Mouse (Mus musculus) gastrocnemius, adult 8-10 months (tissue): ENCODE results near the gene Gm4559. TPM values are rescaled to one million over a fixed set of nuclear protein-coding genes. Genes with fewer than 3 reads are reported as not detected.
"Not testable (repeated sequence)": the region's sequence is repeated elsewhere in the genome, so short reads cannot be mapped to it uniquely, and the experiment has no call there.

Experiments
- DNase-seq, 2 experiments: peaks; one replicate each; pipeline ENCODE4 v3.0.0; 2022; ENCODE audit warnings: low spot score in 2 of 2
- total RNA-seq, 4 experiments: library from RNA; stranded (reverse); gene quantifications; 2 replicates each; pipeline ENCODE4 v1.2.4; 2022

Gm4559 gene
- not detected for total RNA-seq

DNA sequence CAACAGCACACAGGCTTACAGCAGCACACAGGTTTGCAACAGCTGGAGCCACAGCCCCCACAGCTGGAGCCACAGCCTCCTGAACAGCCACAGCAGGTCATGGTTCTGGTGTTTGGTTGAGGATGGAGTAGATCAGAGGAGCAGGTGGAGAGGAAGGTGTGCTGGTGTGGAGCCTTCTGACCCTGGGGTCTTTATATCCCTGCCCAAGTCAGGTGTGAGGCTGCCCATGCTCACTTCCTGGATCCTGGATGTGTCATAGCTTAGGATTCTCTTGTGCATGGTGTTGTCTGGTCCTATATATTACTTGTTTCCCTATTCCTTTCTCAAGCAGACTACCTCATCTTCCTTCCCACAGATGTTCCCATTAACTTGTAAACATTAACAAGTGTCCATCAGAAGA is at the start of gene Gm4559:
Gm4559 (minus strand) TSS at position 101 of the 400 bp plus-strand sequence.
- not testable (repeated sequence) for DNase-seq

GRCm38 (mm10) chr7:142323396-142324117 is 49.4 kb upstream of the Gm4559 start:
- no peak for DNase-seq

DNA sequence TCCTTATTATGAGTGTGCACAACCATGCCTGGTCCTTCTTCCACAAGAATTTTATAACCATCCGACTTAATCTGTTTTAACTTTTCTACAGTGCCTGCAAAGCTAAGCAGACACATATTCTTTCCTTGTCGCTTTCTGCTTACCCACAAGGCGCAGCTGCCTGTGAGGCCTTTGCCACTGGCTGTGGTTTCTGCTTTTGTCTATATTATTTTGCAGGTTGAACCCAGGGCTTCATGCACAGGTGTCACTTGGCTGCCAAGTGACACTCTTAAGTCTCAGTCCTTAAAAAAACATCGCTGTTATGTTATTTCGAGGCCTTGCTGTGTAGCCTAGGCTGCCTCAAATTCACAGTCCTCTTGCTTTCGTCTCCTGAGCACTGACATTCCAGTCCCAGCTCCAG is 48.5 kb upstream of the Gm4559 start:
- no peak for DNase-seq

DNA sequence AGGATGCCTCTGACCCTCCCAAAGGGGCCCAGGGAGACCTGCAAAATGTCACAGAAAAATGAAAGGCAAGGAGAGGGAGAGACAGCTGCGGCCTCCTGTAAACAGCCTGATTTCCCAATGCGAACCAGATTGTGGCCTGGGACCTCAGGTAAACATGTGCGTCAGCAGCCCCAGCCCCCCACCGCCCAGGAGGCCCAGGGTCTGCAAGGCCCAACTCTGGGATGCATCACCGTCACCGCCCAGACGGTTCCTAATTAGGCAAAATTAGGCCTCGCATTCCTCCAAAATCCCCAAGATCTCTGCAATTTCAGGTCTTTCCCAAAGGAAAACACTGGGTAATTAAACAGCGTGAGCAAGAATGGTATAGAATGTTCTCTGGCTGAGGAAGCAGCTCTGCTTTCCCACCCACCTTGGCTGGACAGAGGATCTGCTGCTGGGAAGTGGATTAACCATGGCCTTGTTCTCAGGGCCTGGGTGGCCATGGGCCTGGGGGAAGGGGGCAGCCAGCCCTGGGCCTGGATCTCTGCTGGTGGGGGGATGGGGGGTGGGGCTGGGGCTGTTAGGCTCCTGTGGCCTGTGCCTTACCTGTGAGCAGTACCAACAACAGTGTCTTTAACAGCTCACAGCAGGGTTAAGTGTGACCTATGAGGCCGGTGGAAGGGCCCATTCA is 47.6 kb upstream of the Gm4559 start:
- not testable (repeated sequence) for DNase-seq

GRCm38 (mm10) chr7:142320906-142321305 is 46.7 kb upstream of the Gm4559 start:
- no peak for DNase-seq

- DNase-seq = no peak
Measured at GRCm38 (mm10) chr7:142319124-142319523, 45.0 kb upstream of the Gm4559 start.

DNA sequence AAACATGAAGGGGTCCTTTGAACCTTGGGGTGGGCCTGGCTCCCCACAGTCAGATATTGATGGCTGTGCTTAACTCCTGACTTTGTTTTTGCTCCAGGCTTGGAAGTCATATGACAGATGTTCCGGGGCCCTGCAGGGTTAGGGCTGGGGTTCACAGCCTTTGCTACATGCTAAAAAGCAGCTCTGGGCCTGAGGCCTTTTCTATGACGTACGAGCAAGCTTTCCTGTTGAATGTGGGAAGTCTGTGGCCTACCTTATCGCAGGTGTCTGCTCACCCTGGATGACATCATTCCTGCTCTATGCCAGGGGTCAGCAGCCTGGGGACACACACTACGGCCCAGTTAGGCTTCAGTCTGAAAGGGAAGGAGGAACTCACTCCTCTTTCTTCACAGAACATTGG is 43.1 kb upstream of the Gm4559 start:
- no peak for DNase-seq

GRCm38 (mm10) chr7:142316558-142316957 is 42.4 kb upstream of the Gm4559 start:
- no peak for DNase-seq

- no peak for DNase-seq
Measured at GRCm38 (mm10) chr7:142314600-142315285, 40.6 kb upstream of the Gm4559 start.

DNA sequence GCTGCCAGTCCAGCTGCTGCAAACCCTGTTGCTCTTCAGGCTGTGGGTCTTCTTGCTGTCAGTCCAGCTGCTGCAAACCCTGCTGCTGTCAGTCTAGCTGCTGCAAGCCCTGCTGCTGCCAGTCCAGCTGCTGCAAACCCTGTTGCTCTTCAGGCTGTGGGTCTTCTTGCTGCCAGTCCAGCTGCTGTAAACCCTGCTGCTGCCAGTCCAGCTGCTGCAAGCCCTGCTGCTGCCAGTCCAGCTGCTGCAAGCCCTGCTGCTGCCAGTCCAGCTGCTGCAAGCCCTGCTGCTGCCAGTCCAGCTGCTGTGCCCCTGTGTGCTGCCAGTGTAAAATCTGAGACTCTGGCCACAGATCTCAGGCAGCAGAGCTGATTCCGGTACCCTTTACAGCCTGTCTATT is 29.8 kb upstream of the Gm4559 start:
- not testable (repeated sequence) for DNase-seq

DNA sequence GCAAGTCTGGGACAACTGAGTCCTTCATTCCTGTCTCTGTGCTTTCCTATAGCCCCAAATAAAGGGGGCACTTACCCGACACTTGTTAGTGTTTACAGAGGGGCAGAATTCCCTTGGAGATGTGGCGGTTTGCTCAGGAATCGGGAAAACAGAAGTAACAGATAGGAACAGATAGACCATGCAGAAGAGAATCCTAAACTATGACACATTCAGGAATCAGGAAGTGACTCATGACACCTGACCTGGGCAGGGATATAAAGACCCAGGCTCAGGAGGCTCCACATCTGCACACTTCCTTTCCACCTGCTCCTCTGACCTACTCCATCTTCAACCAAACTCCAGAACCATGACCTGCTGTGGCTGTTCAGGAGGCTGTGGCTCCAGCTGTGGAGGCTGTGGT is 29.1 kb upstream of the Gm4559 start, which contains the start of gene Krtap5-4:
Krtap5-4 (plus strand) TSS at position 301 of the 400 bp plus-strand sequence.
- no peak for DNase-seq

DNA sequence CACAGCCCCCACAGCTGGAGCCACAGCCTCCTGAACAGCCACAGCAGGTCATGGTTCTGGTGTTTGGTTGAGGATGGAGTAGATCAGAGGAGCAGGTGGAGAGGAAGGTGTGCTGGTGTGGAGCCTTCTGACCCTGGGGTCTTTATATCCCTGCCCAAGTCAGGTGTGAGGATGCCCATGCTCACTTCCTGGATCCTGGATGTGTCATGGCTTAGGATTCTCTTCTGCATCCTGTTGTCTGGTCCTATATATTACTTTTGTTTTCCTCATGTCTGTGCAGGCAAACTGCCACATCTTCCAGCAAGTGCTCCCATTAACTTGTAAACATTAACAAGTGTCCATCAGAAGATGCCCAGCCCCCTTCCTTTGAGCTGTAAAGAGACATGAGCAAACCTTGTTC is 22.9 kb upstream of the Gm4559 start, which contains the start of gene Krtap5-1:
Krtap5-1 (minus strand) TSS at position 101 of the 400 bp plus-strand sequence.
- not testable (repeated sequence) for DNase-seq

- not testable (repeated sequence) for DNase-seq
Measured at GRCm38 (mm10) chr7:142296108-142296507, 21.9 kb upstream of the Gm4559 start.

- DNase-seq = no peak
Measured at GRCm38 (mm10) chr7:142295418-142295817, 21.3 kb upstream of the Gm4559 start.

DNA sequence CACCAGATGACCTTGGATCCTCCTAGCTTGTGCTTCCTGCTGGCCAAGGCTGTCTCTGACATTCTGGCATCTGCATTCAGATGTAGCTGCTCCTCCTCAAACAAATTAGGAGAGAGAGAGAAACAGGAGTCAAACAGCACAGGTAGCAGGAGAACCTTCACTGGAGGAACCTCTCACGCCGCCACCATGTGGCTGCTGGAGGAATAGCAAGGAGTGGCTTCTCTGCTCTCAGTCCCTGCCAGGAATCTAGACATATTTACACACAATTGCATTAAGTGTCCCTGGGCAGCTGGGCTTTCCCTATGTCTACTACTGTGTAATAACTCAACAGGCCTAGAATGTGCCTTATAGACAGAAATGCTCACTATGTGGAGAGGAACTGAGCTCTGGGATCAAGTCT is 19.7 kb upstream of the Gm4559 start:
- DNase-seq = not testable (repeated sequence)

GRCm38 (mm10) chr7:142285910-142286612 is 11.9 kb upstream of the Gm4559 start:
- DNase-seq = not testable (repeated sequence)

DNA sequence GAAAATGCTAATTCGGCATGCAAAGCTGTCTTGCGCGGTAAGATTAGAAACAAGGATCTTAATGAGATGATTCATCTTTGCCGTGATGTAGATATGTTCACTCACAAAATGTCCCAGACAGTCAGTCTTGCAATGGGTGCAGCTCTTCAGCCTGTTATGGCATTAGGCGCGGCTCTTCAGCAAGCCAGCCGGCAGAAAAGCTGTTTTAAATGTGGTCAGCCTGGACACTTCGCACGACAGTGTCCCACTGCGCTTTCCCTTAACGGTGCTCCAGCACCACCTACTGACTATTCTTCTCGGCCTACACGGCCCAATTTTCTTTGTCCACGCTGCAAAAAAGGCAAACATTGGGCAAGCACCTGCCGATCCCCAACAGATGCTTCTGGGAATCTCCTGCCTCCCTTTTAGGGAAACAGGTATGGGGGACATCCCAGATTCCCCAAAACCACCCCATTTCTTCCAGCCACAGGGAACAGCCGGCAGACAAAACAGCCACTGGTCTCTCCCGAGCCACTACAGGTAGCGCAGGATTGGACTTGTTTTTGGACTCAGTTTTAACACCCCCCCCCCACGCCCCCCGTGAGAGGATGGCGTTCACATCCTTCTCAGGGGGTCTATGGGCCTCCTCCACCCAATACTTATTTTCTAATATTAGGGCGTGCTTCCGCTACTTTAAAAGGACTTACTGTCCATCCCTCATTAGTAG is 11.1 kb upstream of the Gm4559 start:
- DNase-seq = peak in 1 of 2 experiments; percentile 15

DNA sequence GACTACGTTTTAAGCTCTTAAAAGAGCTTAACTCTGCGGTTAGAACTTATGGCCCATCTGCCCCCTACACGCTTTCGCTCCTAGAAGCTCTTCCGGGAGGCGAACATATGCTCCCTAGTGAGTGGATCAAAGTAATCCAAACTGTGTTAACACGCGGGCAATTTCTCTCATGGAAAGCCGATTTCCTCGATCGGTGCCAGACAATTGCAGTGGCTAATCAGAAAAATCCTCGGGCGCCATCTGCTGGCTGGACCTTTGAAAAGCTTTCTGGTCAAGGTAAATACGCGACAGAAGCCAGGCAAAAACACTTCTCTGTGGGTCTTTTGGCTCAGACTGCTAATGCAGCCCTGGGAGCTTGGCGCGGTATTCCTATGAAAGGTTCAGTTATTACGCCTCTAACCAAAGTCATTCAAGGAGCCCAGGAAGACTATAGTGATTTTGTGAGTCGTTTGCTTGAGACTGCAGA is 10.5 kb upstream of the Gm4559 start:
- peak; percentile 84 for DNase-seq

DNA sequence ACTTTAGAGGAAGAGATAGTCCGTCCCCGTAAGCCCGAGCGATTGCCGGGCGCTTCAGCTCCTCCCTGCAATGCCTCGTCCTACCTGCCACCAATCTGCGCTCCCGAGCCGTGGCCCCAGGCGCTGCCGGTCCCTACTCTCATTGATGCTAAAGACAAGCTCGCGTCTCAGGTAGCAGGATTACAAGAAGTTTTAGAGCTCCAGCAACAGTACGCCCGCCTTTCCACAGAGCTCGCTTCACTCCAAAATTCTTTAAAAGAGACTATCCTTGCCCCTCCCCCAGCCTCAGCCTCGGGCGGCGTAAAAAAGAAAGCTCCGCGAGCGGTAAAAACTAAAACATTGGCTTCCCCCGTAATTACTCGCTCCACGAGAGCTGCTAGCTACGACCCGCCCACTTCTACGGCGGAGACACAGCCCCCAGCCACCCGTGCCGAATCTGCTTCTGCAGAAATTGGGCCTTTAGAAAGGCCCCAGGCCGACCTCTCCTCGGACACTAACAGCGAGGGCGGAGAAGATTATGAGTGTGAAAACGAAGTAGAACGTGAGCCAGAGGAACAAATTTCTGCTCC is 9.9 kb upstream of the Gm4559 start:
- peak; percentile 23 to 33 for DNase-seq

- DNase-seq = not testable (repeated sequence)
Measured at GRCm38 (mm10) chr7:142282847-142283246, 8.7 kb upstream of the Gm4559 start.
